Mouse (Mus musculus) MEL (cell line): Measurements from ENCODE around the gene Lrrc63. TPM values are rescaled to one million over a fixed set of nuclear protein-coding genes. Genes with fewer than 3 reads are reported as not detected.

Experiments used
- DNase-seq: peaks from one replicate; pipeline ENCODE4 v3.0.0; 2011; ENCODE audit warnings: low read depth, low spot score
- H3K27ac ChIP-seq: 2 replicates; pipeline ENCODE4 v1.5.1; 2012; ENCODE audit warnings: low read depth, mild to moderate bottlenecking, control low read depth, low read length, moderate library complexity; ENCODE audit not compliant: control insufficient read depth
- H3K27me3 ChIP-seq, 2 experiments: fragments of 150-350 bp in 1 of 2; sonication (generic) in 1 of 2; 2 replicates each; pipeline ENCODE4 v1.6.1; 2012; ENCODE audit warnings: low read length in 2 of 2, mild to moderate bottlenecking in 2 of 2, improper control_type of control experiment in 1 of 2, moderate library complexity in 1 of 2; ENCODE audit not compliant: insufficient read depth in 2 of 2, control insufficient read depth in 1 of 2
- H3K36me3 ChIP-seq, 2 experiments: 2 replicates each; pipeline ENCODE4 v1.6.1; 2012 to 2014; ENCODE audit warnings: low read length in 2 of 2, improper control_type of control experiment in 1 of 2, inconsistent platforms in 1 of 2, mild to moderate bottlenecking in 1 of 2; ENCODE audit not compliant: insufficient read depth in 2 of 2, control insufficient read depth in 1 of 2
- H3K4me1 ChIP-seq, 2 experiments: fragments of 150-350 bp in 1 of 2; sonication (generic) in 1 of 2; 2 replicates each; pipeline ENCODE4 v1.6.1; 2012; ENCODE audit warnings: low read length in 2 of 2, improper control_type of control experiment in 1 of 2, mild to moderate bottlenecking in 1 of 2; ENCODE audit not compliant: insufficient read depth in 2 of 2, control insufficient read depth in 1 of 2
- H3K4me3 ChIP-seq, 2 experiments: fragments of 150-350 bp in 1 of 2; sonication (generic) in 1 of 2; 2 replicates each; pipeline ENCODE4 v1.5.1; 2012; ENCODE audit warnings: low read depth in 2 of 2, low read length in 2 of 2, mild to moderate bottlenecking in 2 of 2, moderate library complexity in 2 of 2, control low read depth in 1 of 2, improper control_type of control experiment in 1 of 2; ENCODE audit not compliant: control insufficient read depth in 1 of 2, insufficient read depth in 1 of 2
- H3K79me2 ChIP-seq: 2 replicates; pipeline ENCODE4 v1.6.1; 2012; ENCODE audit warnings: mild to moderate bottlenecking, low read length, moderate library complexity; ENCODE audit not compliant: control insufficient read depth, poor library complexity, insufficient read depth
- H3K9ac ChIP-seq: 2 replicates; pipeline ENCODE4 v1.6.1; 2012; ENCODE audit warnings: low read depth, mild to moderate bottlenecking, control low read depth, low read length, moderate library complexity; ENCODE audit not compliant: control insufficient read depth, poor library complexity, severe bottlenecking
- H3K9me3 ChIP-seq: fragments of 150-350 bp; sonication (generic); replicated peaks from 2 replicates; pipeline ENCODE4 v1.6.1; 2012; ENCODE audit warnings: mild to moderate bottlenecking, low read length, improper control_type of control experiment, moderate library complexity; ENCODE audit not compliant: insufficient read depth
- CHD2 ChIP-seq: IDR thresholded peaks from 2 replicates; pipeline ENCODE4 v1.6.1; 2011; ENCODE audit warnings: low read length, improper control_type of control experiment
- CTCF ChIP-seq, 3 experiments: IDR thresholded peaks in 2 of 3; conservative IDR thresholded peaks in 1 of 3; 2 replicates each; pipeline ENCODE4 v1.5.1; 2011 to 2012; ENCODE audit warnings: low read length in 3 of 3, low read depth in 2 of 3, mild to moderate bottlenecking in 2 of 3, improper control_type of control experiment in 1 of 3, inconsistent platforms in 1 of 3, mixed read lengths in 1 of 3, moderate library complexity in 1 of 3; ENCODE audit not compliant: control insufficient read depth in 1 of 3, insufficient read depth in 1 of 3, poor library complexity in 1 of 3, severe bottlenecking in 1 of 3
- ELF1 ChIP-seq: IDR thresholded peaks from 2 replicates; pipeline ENCODE4 v1.6.1; 2014; ENCODE audit warnings: low read depth, mild to moderate bottlenecking, inconsistent platforms, low read length, improper control_type of control experiment, moderate library complexity
- GATA1 ChIP-seq: IDR thresholded peaks from 2 replicates; pipeline ENCODE4 v1.6.1; 2011; ENCODE audit warnings: low read depth, low read length, improper control_type of control experiment
- JUND ChIP-seq: IDR thresholded peaks from 2 replicates; pipeline ENCODE4 v1.6.1; 2011; ENCODE audit warnings: low read depth, mild to moderate bottlenecking, improper control_type of control experiment, low read length
- MAFK ChIP-seq: IDR thresholded peaks from 2 replicates; pipeline ENCODE4 v1.6.1; 2011; ENCODE audit warnings: low read depth, mild to moderate bottlenecking, low read length, improper control_type of control experiment, borderline replicate concordance
- MAX ChIP-seq: IDR thresholded peaks from 2 replicates; pipeline ENCODE4 v1.6.1; 2011; ENCODE audit warnings: low read length, improper control_type of control experiment
- MEF2A ChIP-seq: IDR thresholded peaks from 2 replicates; pipeline ENCODE4 v1.6.1; 2014; ENCODE audit warnings: low read depth, mild to moderate bottlenecking, inconsistent platforms, low read length, improper control_type of control experiment; ENCODE audit not compliant: poor library complexity, insufficient replicate concordance, severe bottlenecking; ENCODE audit errors: extremely low read depth
- MXI1 ChIP-seq: IDR thresholded peaks from 2 replicates; pipeline ENCODE4 v1.6.1; 2011; ENCODE audit warnings: mild to moderate bottlenecking, low read depth, low read length, improper control_type of control experiment
- MYC ChIP-seq: IDR thresholded peaks from 2 replicates; pipeline ENCODE4 v1.6.1; 2011; ENCODE audit warnings: low read depth, mild to moderate bottlenecking, low read length, improper control_type of control experiment, moderate library complexity
- NRF1 ChIP-seq: IDR thresholded peaks from 2 replicates; pipeline ENCODE4 v1.6.1; 2014; ENCODE audit warnings: low read depth, mild to moderate bottlenecking, inconsistent platforms, low read length, improper control_type of control experiment, moderate library complexity; ENCODE audit not compliant: poor library complexity, insufficient read depth, severe bottlenecking
- POLR2AphosphoS2 ChIP-seq: IDR thresholded peaks from 2 replicates; pipeline ENCODE4 v1.6.1; 2011; ENCODE audit warnings: low read length, improper control_type of control experiment
- RAD21 ChIP-seq: IDR thresholded peaks from 2 replicates; pipeline ENCODE4 v1.6.1; 2011; ENCODE audit warnings: mild to moderate bottlenecking, low read depth, low read length, improper control_type of control experiment
- RCOR1 ChIP-seq: IDR thresholded peaks from 2 replicates; pipeline ENCODE4 v1.6.1; 2012; ENCODE audit warnings: low read depth, mild to moderate bottlenecking, inconsistent platforms, low read length, improper control_type of control experiment
- TBP ChIP-seq: IDR thresholded peaks from 2 replicates; pipeline ENCODE4 v1.8.0; 2011; ENCODE audit warnings: low read depth, low read length, improper control_type of control experiment
- TCF12 ChIP-seq: IDR thresholded peaks from 2 replicates; pipeline ENCODE4 v1.6.1; 2014; ENCODE audit warnings: low read depth, mild to moderate bottlenecking, inconsistent platforms, low read length, improper control_type of control experiment, moderate library complexity
- UBTF ChIP-seq: IDR thresholded peaks from 2 replicates; pipeline ENCODE4 v1.6.1; 2012; ENCODE audit warnings: low read depth, mild to moderate bottlenecking, inconsistent platforms, low read length, improper control_type of control experiment, moderate library complexity, borderline replicate concordance; ENCODE audit not compliant: insufficient read depth
- USF1 ChIP-seq: IDR thresholded peaks from 2 replicates; pipeline ENCODE4 v1.6.1; 2014; ENCODE audit warnings: low read depth, mild to moderate bottlenecking, inconsistent platforms, low read length, improper control_type of control experiment, moderate library complexity
- USF2 ChIP-seq, 2 experiments: IDR thresholded peaks; 2 replicates each; pipeline ENCODE4 v1.6.1; 2011 to 2012; ENCODE audit warnings: improper control_type of control experiment in 2 of 2, low read length in 2 of 2, borderline replicate concordance in 1 of 2, inconsistent platforms in 1 of 2, low read depth in 1 of 2, mild to moderate bottlenecking in 1 of 2; ENCODE audit not compliant: insufficient read depth in 1 of 2
- ZNF384 ChIP-seq: IDR thresholded peaks from 2 replicates; pipeline ENCODE4 v1.6.1; 2012; ENCODE audit warnings: low read depth, mild to moderate bottlenecking, inconsistent platforms, low read length, improper control_type of control experiment
- polyA plus RNA-seq, 2 experiments: library from polyadenylated mRNA; stranded (reverse) in 1 of 2; unstranded in 1 of 2; fragments of >175 nt in 1 of 2; fragments of >200 nt in 1 of 2; gene quantifications; 2 replicates each; pipeline versions ENCODE4 v1.2.1 to v1.2.4; 2012; ENCODE audit warnings: low replicate concordance in 2 of 2, low read depth in 1 of 2; ENCODE audit not compliant: insufficient read length in 2 of 2, insufficient read depth in 1 of 2, missing spikeins in 1 of 2
- total RNA-seq: library from RNA; depleted of rRNA; stranded (reverse); fragments of 300-350 nt; gene quantifications from 2 replicates; pipeline ENCODE4 v1.2.3, GENCODE M21; 2012

Lrrc63 gene
- total and polyA plus RNA-seq, 3 experiments, result not detected

GRCm38 (mm10) chr14:75175781-75176180 lies 45.1 kb upstream of the Lrrc63 start:
- Histone ChIP-seq H3K4me1 (peaks cover 11 to 18% of the 10 kb centered on the region in 2 experiments), H3K4me3 (no peak overlapping the region), H3K27me3 (no peaks in the 10 kb centered on the region), H3K27ac (no peak overlapping the region), H3K9me3 (no peaks in the 10 kb centered on the region), H3K79me2 (peaks cover 11% of the 10 kb centered on the region; the same call in 1 of the 2 replicates), H3K36me3 (peaks cover 0 to 30% of the 10 kb centered on the region in 2 experiments; a peak in 2 of 4 replicates), H3K9ac (no peak overlapping the region)
- TF ChIP-seq POLR2AphosphoS2, result no peak
- no peak for TF ChIP-seq MAX
- TF ChIP-seq ELF1, result no peak
- no peak for TF ChIP-seq NRF1
- no peak for TF ChIP-seq CHD2
- TF ChIP-seq USF1, result no peak
- no peak for TF ChIP-seq UBTF
- no peak for TF ChIP-seq JUND
- no peak for TF ChIP-seq GATA1
- TF ChIP-seq TBP, result no peak
- no peak for TF ChIP-seq MAFK
- no peak for TF ChIP-seq ZNF384
- TF ChIP-seq TCF12, result no peak
- TF ChIP-seq CTCF (IDR thresholded peaks at IDR 0.05 in 2 of 3, conservative IDR thresholded peaks at IDR 0.05 in 1 of 3; ENCODE audit: control insufficient read depth in 1 of 3, insufficient read depth in 1 of 3, low read depth in 2 of 3, low read length in 3 of 3, poor library complexity in 1 of 3, severe bottlenecking in 1 of 3), result no peak
- no peak for TF ChIP-seq MYC
- no peak for TF ChIP-seq RAD21
- TF ChIP-seq USF2 (IDR thresholded peaks at IDR 0.05; ENCODE audit: borderline replicate concordance in 1 of 2, insufficient read depth in 1 of 2, low read depth in 1 of 2, low read length in 2 of 2), result no peak
- no peak for TF ChIP-seq RCOR1
- TF ChIP-seq MEF2A, result no peak
- no peak for TF ChIP-seq MXI1
- DNase-seq, result no peak
